Mouse (Mus musculus) midbrain, embryonic 10.5 days (tissue): ENCODE measurements around the gene Cachd1. TPM values are rescaled to one million over a fixed set of nuclear protein-coding genes. Genes with fewer than 3 reads are reported as not detected.

Source experiments
- DNase-seq: peaks from one replicate; pipeline ENCODE4 v3.0.0-alpha.2; 2017; ENCODE audit warnings: low spot score
- H3K27ac ChIP-seq: fragments of 300-500 bp; sonication (generic); replicated peaks from 2 replicates; pipeline ENCODE4 v1.5.1; 2016; ENCODE audit warnings: mild to moderate bottlenecking
- H3K27me3 ChIP-seq: fragments of 300-500 bp; sonication (generic); 2 replicates; pipeline ENCODE4 v1.6.1; 2016; ENCODE audit warnings: low read depth, mild to moderate bottlenecking; ENCODE audit not compliant: poor library complexity, severe bottlenecking
- H3K36me3 ChIP-seq: fragments of 300-500 bp; sonication (generic); 2 replicates; pipeline ENCODE4 v1.6.1; 2016; ENCODE audit warnings: mild to moderate bottlenecking, moderate library complexity
- H3K4me1 ChIP-seq: fragments of 300-500 bp; sonication (generic); 2 replicates; pipeline ENCODE4 v1.6.1; 2016
- H3K4me3 ChIP-seq: fragments of 300-500 bp; sonication (generic); 2 replicates; pipeline ENCODE4 v1.5.1; 2016; ENCODE audit warnings: mild to moderate bottlenecking, moderate library complexity
- H3K9me3 ChIP-seq: fragments of 300-500 bp; sonication (generic); replicated peaks from 2 replicates; pipeline ENCODE4 v1.6.1; 2016; ENCODE audit warnings: mild to moderate bottlenecking
- WGBS: fragments of 180-500 bp; shearing (Covaris S2); methylation state at CpG from one replicate; pipeline ENCODE4 v1.1.7; 2016; 5-methylcytosine and 5-hydroxymethylcytosine counted together
- polyA plus RNA-seq: library from polyadenylated mRNA; unstranded; fragments of >200 nt; fragmentation: Nextera tagmentation; extraction: Ambion mirVana; gene quantifications from 2 replicates; pipeline ENCODE4 v1.2.1, GENCODE M21; 2016

Cachd1 gene
- polyA plus RNA-seq, 1 experiment from 2014 or later, result 34.8 TPM

DNA sequence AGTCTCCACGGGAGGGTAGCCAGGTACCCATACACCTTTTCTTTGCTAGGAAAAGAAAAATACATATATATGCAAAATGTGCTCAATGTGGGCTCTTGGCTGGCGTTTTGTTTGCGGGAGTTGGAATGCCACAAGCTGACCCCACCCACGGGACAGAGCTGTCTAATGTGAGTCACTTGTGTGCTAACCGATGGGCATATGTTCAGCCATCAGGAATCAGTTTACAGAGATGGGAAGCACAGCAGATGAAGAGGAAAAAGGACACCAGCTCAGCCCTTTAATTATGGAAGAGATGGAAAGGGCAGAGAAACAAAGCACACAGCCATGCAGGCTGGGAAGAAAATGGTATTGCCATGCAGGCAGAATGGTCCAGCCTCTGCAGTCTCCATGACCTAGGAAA lies 250.1 kb downstream of the Cachd1 start:
- WGBS, result 82% methylated on average over 5 of the region's 5 CpGs
- no peak for DNase-seq
- H3K36me3 ChIP-seq, result peaks cover 6% of the 10 kb centered on the region; the same call in 1 of the 2 replicates
- H3K4me1 ChIP-seq, result peaks cover 11% of the 10 kb centered on the region
- H3K4me3 ChIP-seq, result no peak overlapping the region
- H3K9me3 ChIP-seq, result peaks cover 18% of the 10 kb centered on the region
- no peaks in the 10 kb centered on the region for H3K27me3 ChIP-seq
- H3K27ac ChIP-seq, result 0 out of 2 replicates have a peak overlapping the region, but pooled peaks have one; percentile 18

DNA sequence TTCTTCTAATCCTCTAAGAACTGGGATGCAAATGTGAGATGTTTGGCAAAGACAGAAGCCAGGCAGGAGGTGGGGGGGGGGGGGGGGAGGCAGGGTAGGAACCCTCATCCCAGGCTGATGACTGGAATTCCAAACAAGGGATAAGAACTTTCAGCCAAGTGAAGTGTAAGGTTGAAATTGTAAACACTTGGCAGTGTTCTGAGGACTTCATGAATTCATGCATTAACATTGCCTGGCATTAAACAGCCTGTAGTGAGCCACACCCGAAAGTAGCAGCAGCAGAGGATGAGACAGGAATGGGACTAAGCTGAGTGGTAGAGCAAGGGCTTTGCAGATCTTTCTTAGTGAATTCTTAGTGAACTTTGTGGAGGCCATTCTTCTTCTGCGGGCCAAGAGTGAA lies 250.5 kb downstream of the Cachd1 start:
- Histone ChIP-seq H3K27ac (no peak overlapping the region), H3K27me3 (no peaks in the 10 kb centered on the region), H3K4me1 (peaks cover 11% of the 10 kb centered on the region), H3K4me3 (no peak overlapping the region), H3K9me3 (peaks cover 17% of the 10 kb centered on the region), H3K36me3 (peaks cover 6% of the 10 kb centered on the region; the same call in 1 of the 2 replicates)
- WGBS, result 77% methylated on average over 2 of the region's 2 CpGs
- no peak for DNase-seq

DNA sequence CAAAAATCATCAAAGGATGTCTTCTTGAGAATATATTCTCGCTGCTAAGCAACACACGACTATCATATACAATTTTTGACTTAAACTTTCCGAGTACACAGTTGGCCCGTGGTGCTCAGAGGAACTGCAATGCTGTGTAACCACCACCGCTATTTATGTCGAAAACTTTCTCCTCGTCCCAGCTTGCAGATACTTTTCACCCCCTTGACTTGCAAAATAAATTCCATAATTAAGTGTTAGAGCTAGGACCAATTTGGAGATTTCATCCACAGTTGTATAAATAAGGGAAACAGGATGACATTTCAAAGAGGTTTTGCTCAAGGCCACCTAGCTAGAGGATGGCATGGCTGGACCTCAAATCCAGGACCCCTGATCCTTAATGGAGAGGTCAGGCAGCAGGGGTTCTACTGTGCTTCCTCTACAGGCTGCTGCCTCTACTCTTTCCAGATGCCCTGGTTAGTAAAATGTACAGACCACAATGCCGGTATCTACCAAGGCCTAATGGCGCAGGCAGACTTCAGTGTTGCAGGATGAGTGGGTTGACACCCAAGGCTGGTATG lies 251.5 kb downstream of the Cachd1 start:
- WGBS, result 90% methylated on average over 9 of the region's 9 CpGs
- Histone ChIP-seq H3K27me3 (no peaks in the 10 kb centered on the region), H3K4me3 (no peak overlapping the region), H3K4me1 (peaks cover 11% of the 10 kb centered on the region), H3K27ac (no peak overlapping the region), H3K36me3 (peaks cover 4% of the 10 kb centered on the region; the same call in 1 of the 2 replicates), H3K9me3 (peaks cover 8% of the 10 kb centered on the region)
- no peak for DNase-seq

DNA sequence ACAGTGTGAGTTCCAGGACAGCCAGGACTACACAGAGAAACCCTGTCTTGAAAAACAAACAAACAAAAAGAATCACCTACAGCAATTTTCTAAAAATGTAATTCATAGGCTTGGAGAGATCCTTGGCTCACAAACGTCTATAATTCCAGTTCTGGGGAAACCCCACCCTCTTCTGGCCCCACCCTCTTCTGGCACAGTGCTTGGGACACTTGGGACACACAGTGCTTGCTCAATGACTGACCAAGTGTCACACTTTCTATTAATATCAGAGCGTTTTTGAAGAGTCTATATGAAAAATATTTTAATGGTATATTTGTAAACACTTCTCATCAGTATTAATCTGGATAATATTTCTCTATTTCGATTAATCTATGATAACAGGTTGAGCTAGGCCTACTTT lies 256.6 kb downstream of the Cachd1 start:
- no peaks in the 10 kb centered on the region for H3K36me3 ChIP-seq
- H3K27me3 ChIP-seq, result no peaks in the 10 kb centered on the region
- 82% methylated on average over 3 of the region's 3 CpGs for WGBS
- no peaks in the 10 kb centered on the region for H3K4me1 ChIP-seq
- no peaks in the 10 kb centered on the region for H3K9me3 ChIP-seq
- DNase-seq, result no peak
- no peak overlapping the region for H3K4me3 ChIP-seq
- no peak overlapping the region for H3K27ac ChIP-seq

DNA sequence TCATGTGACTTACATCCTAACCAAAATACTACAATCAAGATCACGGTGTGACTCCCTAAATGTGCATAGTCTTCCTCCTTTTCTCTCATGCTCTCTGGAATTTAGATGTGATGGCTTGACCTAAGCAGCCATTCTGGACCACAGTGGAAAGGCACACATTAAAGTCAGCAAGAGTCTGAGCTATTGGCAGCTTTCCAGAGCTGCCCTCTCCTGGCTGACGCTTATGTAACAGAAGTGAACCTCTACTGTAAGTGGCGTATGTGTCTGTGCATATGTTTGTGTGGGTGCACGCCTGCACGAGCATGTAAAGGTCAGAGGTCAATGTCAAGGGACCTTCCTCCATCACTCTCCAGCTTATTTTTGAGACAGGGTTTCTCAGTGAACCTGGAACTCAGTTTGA lies 258.7 kb downstream of the Cachd1 start:
- 92% methylated on average over 5 of the region's 5 CpGs for WGBS
- H3K36me3 ChIP-seq, result no peaks in the 10 kb centered on the region

DNA sequence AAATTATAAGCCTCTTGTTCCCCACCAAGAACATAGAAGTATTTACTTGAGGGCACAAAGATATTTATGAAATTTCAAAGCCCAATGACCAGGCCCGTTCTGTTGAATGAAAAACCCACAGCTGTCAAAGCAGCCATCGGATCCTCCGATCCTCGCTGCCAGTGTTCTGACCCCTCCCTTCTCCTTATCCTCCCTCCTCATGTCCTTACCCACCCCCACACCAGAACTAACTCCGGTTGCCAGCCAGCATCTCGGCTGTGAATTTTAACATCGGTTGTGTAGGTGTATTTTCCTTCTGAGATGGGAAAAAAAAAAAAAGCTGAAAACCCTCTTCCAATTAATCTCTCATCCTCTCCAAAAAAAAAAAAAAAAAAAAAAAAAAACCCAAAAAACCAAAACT lies 260.7 kb downstream of the Cachd1 start:
- Histone ChIP-seq H3K27ac (no peak overlapping the region), H3K27me3 (no peaks in the 10 kb centered on the region), H3K36me3 (no peaks in the 10 kb centered on the region), H3K4me1 (no peaks in the 10 kb centered on the region), H3K9me3 (no peaks in the 10 kb centered on the region), H3K4me3 (no peak overlapping the region)
- WGBS, result 68% methylated on average over 7 of the region's 7 CpGs
- no peak for DNase-seq

More for the DNA sequence above, 258.7 kb downstream of the Cachd1 start:
- H3K27me3 ChIP-seq, result no peaks in the 10 kb centered on the region
- H3K4me1 ChIP-seq, result no peaks in the 10 kb centered on the region
- H3K4me3 ChIP-seq, result no peak overlapping the region
- no peaks in the 10 kb centered on the region for H3K9me3 ChIP-seq
- H3K27ac ChIP-seq, result no peak overlapping the region
- no peak for DNase-seq

DNA sequence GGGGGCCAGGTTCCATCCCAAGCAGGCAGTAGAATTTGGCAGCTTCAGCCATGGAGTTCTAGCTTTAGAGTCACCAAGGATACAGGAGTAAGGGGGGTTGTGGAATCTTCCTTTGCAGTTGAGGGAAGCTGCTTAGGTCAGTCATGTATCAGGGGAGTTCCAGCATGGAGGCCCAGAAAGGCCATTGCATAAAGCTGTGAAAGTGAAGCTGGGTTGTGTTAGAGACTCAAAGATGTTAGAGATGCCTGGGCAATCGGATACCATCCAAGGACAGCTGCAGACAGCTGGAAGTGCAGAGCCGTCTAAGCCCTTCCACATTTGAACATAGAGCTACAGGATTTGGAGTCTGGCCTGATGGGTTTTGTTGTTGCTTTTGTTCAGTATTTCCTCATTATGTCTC lies 267.2 kb downstream of the Cachd1 start:
- no peaks in the 10 kb centered on the region for H3K36me3 ChIP-seq
- no peak overlapping the region for H3K4me3 ChIP-seq
- H3K9me3 ChIP-seq, result no peaks in the 10 kb centered on the region
- H3K27ac ChIP-seq, result no peak overlapping the region
- 81% methylated on average over 2 of the region's 2 CpGs for WGBS
- no peaks in the 10 kb centered on the region for H3K27me3 ChIP-seq
- H3K4me1 ChIP-seq, result peaks cover 5% of the 10 kb centered on the region; the same call in 1 of the 2 replicates
- DNase-seq, result no peak

DNA sequence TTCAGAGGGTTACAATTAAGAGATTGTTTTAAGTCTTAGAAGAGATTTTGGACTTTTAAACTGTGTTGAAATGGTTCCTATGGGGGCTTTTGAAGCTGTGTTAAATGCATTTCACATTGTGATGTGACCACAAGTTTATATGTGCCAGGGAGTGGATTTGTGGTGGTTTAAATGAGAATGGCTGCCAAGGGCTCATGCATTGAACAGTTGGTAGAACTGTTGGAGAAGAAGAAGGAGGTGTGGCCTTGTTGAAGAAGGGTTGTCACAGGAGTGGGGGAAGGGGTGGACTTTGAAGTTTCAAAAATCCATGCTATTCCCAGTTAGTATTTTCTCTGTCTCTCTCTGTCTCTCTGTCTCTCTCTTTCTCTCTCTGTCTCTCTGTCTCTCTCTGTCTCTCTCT lies 267.7 kb downstream of the Cachd1 start:
- Histone ChIP-seq H3K27ac (no peak overlapping the region), H3K4me3 (no peak overlapping the region), H3K9me3 (no peaks in the 10 kb centered on the region), H3K27me3 (no peaks in the 10 kb centered on the region), H3K4me1 (peaks cover 5% of the 10 kb centered on the region; the same call in 1 of the 2 replicates), H3K36me3 (no peaks in the 10 kb centered on the region)
- no peak for DNase-seq

DNA sequence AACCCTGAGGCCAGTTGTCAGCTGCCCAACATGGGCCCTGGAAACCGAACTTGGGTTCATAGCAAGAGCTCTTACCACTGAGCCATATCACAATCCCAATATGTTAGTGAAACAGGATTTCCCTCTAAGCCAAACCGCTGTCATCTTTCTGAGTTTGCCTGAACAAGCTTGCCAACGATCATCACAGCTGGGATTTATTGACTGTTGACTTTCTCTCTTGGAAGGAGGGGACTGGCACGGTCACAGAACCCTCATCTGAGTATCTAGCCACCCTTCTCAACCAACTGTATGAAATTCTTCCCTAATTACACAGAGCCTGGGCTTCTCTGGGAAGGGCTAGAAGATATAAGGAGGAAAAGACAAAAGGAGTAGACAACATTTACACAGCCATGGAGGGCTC lies 270.1 kb downstream of the Cachd1 start:
- Histone ChIP-seq H3K9me3 (no peaks in the 10 kb centered on the region), H3K4me3 (no peak overlapping the region), H3K27ac (no peak overlapping the region), H3K36me3 (no peaks in the 10 kb centered on the region), H3K4me1 (peaks cover 5% of the 10 kb centered on the region; the same call in 1 of the 2 replicates), H3K27me3 (no peaks in the 10 kb centered on the region)
- WGBS, result 83% methylated on average over 4 of the region's 4 CpGs
- no peak for DNase-seq

DNA sequence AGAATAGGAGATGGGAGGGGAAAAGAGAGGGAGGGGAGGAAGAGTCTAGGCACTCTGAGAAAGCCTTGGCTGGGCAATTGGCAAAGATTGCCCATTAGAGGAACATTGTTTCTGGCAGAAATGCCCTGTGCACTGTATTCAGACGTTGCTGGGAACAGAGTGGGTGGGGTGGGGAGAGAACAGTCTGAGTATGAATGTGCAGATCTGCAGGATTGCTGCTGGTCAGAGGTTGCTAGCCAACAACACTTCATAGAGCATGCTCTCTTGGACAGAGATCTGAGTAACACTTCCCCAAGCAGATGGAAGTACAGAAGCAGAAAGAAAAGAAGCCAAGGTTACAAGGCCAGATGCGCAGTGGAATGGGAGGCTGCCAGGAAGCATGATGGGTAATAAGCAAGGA lies 285.7 kb downstream of the Cachd1 start:
- peaks cover 4% of the 10 kb centered on the region; the same call in 1 of the 2 replicates for H3K9me3 ChIP-seq
- DNase-seq, result no peak
- peaks cover 4% of the 10 kb centered on the region for H3K27me3 ChIP-seq
- no peak overlapping the region for H3K27ac ChIP-seq
- no peaks in the 10 kb centered on the region for H3K36me3 ChIP-seq
- H3K4me1 ChIP-seq, result no peaks in the 10 kb centered on the region
- 85% methylated on average over 2 of the region's 2 CpGs for WGBS
- H3K4me3 ChIP-seq, result no peak overlapping the region

DNA sequence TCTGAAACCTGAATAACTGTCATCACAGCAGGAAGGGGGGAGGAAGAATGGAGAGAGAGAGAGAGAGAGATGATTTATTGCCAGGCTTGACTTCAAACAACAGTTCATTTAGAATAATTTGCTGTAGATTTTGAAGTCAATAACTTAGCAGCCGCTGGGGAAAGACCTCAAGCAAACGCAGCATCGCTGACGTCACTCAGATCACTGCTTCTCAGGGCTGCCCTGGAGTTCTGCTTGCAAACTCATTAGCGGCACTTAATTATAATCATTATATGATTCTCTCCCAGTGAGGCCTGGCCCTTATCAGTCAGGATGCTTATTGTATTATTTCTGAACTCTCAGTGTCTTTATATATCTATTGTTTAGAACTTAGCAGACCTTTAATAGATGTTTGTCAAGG lies 289.9 kb downstream of the Cachd1 start:
- 83% methylated on average over 5 of the region's 5 CpGs for WGBS
- DNase-seq, result no peak
- H3K4me1 ChIP-seq, result peaks cover 25% of the 10 kb centered on the region
- no peaks in the 10 kb centered on the region for H3K36me3 ChIP-seq
- H3K9me3 ChIP-seq, result peaks cover 2% of the 10 kb centered on the region; the same call in 1 of the 2 replicates
- no peak overlapping the region for H3K4me3 ChIP-seq
- H3K27ac ChIP-seq, result no peak overlapping the region
- peaks cover 18% of the 10 kb centered on the region for H3K27me3 ChIP-seq

DNA sequence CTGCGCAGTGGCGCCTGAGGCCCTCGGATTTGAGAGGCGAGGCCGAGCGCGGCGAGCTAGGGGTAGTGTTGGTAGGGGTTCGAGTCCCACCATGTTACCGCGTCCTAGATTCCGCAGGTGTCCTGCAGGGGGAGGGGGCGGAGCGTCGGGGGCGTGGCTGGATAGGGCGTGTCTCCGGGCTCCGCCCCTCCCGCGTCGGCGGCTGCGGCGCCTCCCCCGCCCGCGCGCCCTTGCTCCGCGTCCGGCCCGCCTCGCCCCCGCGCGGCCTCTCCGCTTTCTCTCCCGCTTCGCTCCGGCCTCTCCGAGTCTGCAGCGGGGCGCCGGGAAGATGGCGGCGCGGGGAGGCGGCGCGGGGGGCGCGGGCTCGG lies 292.3 kb downstream of the Cachd1 start, which contains the start of gene Raver2:
Raver2 (plus strand) TSS at position 198 of the 368 bp plus-strand sequence.
- Histone ChIP-seq H3K27me3 (peaks cover 18% of the 10 kb centered on the region), H3K9me3 (no peaks in the 10 kb centered on the region), H3K27ac (peak within 1 kb of the TSS; percentile 91), H3K4me1 (peaks cover 25% of the 10 kb centered on the region), H3K4me3 (peak within 1 kb of the TSS; percentile 79), H3K36me3 (no peaks in the 10 kb centered on the region)
- no peak for DNase-seq
- 2% methylated on average over 46 of the region's 54 CpGs for WGBS

DNA sequence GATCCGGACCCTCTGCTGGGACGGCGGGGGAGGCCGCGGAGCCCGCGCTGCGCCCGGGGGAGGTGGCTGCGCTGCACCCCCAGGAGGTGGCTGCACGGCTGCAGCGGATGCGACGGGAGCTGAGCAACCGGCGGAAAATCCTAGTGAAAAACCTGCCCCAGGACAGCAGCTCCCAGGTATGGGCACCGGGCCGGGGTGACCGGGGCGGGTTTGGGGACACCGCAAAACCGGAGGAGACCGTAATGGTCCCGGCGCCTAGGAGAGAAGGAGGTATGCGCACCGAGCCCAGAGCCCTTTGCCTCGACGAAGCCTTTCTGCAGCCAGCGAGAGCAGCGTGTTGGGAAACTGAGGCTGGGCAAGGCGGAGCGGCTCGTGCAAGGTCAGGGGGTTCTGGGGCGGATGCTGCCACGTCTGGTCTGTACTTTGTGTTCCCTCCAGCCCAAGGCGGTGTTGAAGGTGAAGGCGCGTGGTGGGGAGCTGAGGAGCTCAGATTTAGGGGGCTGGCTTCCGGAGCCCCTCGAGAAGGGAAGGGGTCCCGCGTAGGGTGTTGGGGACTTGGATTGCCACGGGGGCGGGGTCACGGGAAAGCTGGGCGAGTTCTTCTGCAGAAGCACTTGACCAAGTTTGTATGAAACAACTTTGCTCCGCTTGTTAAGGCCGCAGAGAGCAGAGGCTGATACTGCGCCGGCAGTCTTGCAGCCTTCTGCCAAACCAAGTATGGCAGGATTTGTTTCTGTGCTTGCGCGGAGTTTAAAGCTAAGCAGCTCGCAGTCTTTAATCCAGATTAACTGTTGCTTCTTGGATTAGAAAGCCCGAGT lies 292.9 kb downstream of the Cachd1 start:
- H3K4me1 ChIP-seq, result peaks cover 25% of the 10 kb centered on the region
- H3K27ac ChIP-seq, result peak overlapping the region; percentile 91
- peak; percentile 67 for DNase-seq
- H3K27me3 ChIP-seq, result peaks cover 18% of the 10 kb centered on the region
- no peaks in the 10 kb centered on the region for H3K9me3 ChIP-seq
- peak overlapping the region; percentile 79 for H3K4me3 ChIP-seq
- under 1% methylated on average over 55 of the region's 55 CpGs for WGBS
- H3K36me3 ChIP-seq, result no peaks in the 10 kb centered on the region
